Mouse (Mus musculus): ENCODE results near the gene Mnat1. TPM values are rescaled to one million over a fixed set of nuclear protein-coding genes. Genes with fewer than 3 reads are reported as not detected.

The Mnat1 gene
- polyA plus RNA-seq, 1 experiment: 30.9 TPM

DNA sequence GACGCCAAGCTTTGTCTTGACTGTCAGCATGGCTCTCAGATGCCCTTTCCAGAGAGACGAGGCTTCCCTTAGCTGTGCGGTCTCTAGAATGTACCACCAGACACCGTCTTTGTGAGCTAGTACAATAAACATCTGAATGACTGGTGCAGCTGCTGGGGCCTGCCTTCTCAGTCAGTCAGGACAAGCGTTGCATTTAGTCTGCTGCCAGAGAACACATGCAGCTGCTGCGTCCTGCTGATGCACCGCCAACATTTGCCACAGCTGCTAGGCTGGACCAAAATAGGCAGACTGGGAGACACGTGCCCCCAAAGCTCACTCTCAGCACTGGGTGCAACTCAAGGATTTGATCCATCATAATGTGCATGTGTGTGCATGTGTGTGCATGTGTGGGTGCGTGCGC lies 118.4 kb downstream of the Mnat1 start:
- Histone ChIP-seq H3K4me3 (ENCODE audit: insufficient read depth, poor library complexity, severe bottlenecking) (no peak overlapping the region), H3K36me3 (ENCODE audit: control insufficient read depth, insufficient read depth) (peaks cover 3% of the 10 kb centered on the region), H3K79me3 (ENCODE audit: low read depth) (no peaks in the 10 kb centered on the region), H3K27me3 (ENCODE audit: control insufficient read depth, insufficient read depth, insufficient read length) (no peaks in the 10 kb centered on the region), H3ac (ENCODE audit: control insufficient read depth, insufficient read length, low read depth) (no peak overlapping the region), H3K79me2 (ENCODE audit: control insufficient read depth, insufficient read depth) (no peaks in the 10 kb centered on the region)
- TF ChIP-seq FOSL1 (IDR thresholded peaks at IDR 0.05; ENCODE audit: insufficient read depth, low read length, poor library complexity, severe bottlenecking) (no peak), USF1 (IDR thresholded peaks at IDR 0.05; ENCODE audit: low read depth) (peak; percentile 78), MYOD1 (IDR thresholded peaks at IDR 0.05; ENCODE audit: control insufficient read depth, insufficient read length, low read depth) (peak; percentile 100), MAX (IDR thresholded peaks at IDR 0.05) (peak; percentile 66), CEBPB (IDR thresholded peaks at IDR 0.05; ENCODE audit: low read depth) (no peak), MYOG (IDR thresholded peaks at IDR 0.05; ENCODE audit: control insufficient read depth, extremely low read depth, insufficient read length) (no peak), CTCF (IDR thresholded peaks at IDR 0.05; ENCODE audit: control insufficient read depth, insufficient read depth, insufficient read length) (no peak)

- no peaks in the 10 kb centered on the region for H3K27me3 ChIP-seq (ENCODE audit: control insufficient read depth, insufficient read depth, insufficient read length)
Measured at GRCm38 (mm10) chr12:73245687-73246086, 122.2 kb downstream of the Mnat1 start.

GRCm38 (mm10) chr12:73255006-73255405 lies 131.5 kb downstream of the Mnat1 start:
- Histone ChIP-seq H3K79me2 (ENCODE audit: control insufficient read depth, insufficient read depth) (no peaks in the 10 kb centered on the region), H3K36me3 (ENCODE audit: control insufficient read depth, insufficient read depth) (no peaks in the 10 kb centered on the region), H3K79me3 (ENCODE audit: low read depth) (peaks cover 2% of the 10 kb centered on the region), H3K4me3 (ENCODE audit: insufficient read depth, poor library complexity, severe bottlenecking) (no peak overlapping the region), H3K27me3 (ENCODE audit: control insufficient read depth, insufficient read depth, insufficient read length) (no peaks in the 10 kb centered on the region), H3ac (ENCODE audit: control insufficient read depth, insufficient read length, low read depth) (no peak overlapping the region)
- TF ChIP-seq MYOG (IDR thresholded peaks at IDR 0.05; ENCODE audit: control insufficient read depth, extremely low read depth, insufficient read length): no peak
- TF ChIP-seq CTCF (IDR thresholded peaks at IDR 0.05; ENCODE audit: control insufficient read depth, insufficient read depth, insufficient read length): no peak
- TF ChIP-seq MYOD1 (IDR thresholded peaks at IDR 0.05; ENCODE audit: control insufficient read depth, insufficient read length, low read depth): no peak
- TF ChIP-seq USF1 (IDR thresholded peaks at IDR 0.05; ENCODE audit: low read depth): no peak
- no peak for TF ChIP-seq MAX (IDR thresholded peaks at IDR 0.05)
- TF ChIP-seq FOSL1 (IDR thresholded peaks at IDR 0.05; ENCODE audit: insufficient read depth, low read length, poor library complexity, severe bottlenecking): no peak
- no peak for TF ChIP-seq CEBPB (IDR thresholded peaks at IDR 0.05; ENCODE audit: low read depth)

More at GRCm38 (mm10) chr12:73245687-73246086, 122.2 kb downstream of the Mnat1 start:
- Histone ChIP-seq H3K79me2 (ENCODE audit: control insufficient read depth, insufficient read depth) (no peaks in the 10 kb centered on the region), H3K4me3 (ENCODE audit: insufficient read depth, poor library complexity, severe bottlenecking) (no peak overlapping the region), H3K36me3 (ENCODE audit: control insufficient read depth, insufficient read depth) (peaks cover 3% of the 10 kb centered on the region), H3K79me3 (ENCODE audit: low read depth) (no peaks in the 10 kb centered on the region), H3ac (ENCODE audit: control insufficient read depth, insufficient read length, low read depth) (no peak overlapping the region)
- TF ChIP-seq FOSL1 (IDR thresholded peaks at IDR 0.05; ENCODE audit: insufficient read depth, low read length, poor library complexity, severe bottlenecking): no peak
- no peak for TF ChIP-seq MYOD1 (IDR thresholded peaks at IDR 0.05; ENCODE audit: control insufficient read depth, insufficient read length, low read depth)

GRCm38 (mm10) chr12:73259269-73259668 lies 135.8 kb downstream of the Mnat1 start:
- Histone ChIP-seq H3K36me3 (ENCODE audit: control insufficient read depth, insufficient read depth) (no peaks in the 10 kb centered on the region), H3K79me2 (ENCODE audit: control insufficient read depth, insufficient read depth) (no peaks in the 10 kb centered on the region), H3K27me3 (ENCODE audit: control insufficient read depth, insufficient read depth, insufficient read length) (no peaks in the 10 kb centered on the region), H3K4me3 (ENCODE audit: insufficient read depth, poor library complexity, severe bottlenecking) (no peak overlapping the region), H3ac (ENCODE audit: control insufficient read depth, insufficient read length, low read depth) (no peak overlapping the region), H3K79me3 (ENCODE audit: low read depth) (peaks cover 6% of the 10 kb centered on the region)
- TF ChIP-seq FOSL1 (IDR thresholded peaks at IDR 0.05; ENCODE audit: insufficient read depth, low read length, poor library complexity, severe bottlenecking) (no peak), MYOG (IDR thresholded peaks at IDR 0.05; ENCODE audit: control insufficient read depth, extremely low read depth, insufficient read length) (no peak), MAX (IDR thresholded peaks at IDR 0.05) (no peak), CTCF (IDR thresholded peaks at IDR 0.05; ENCODE audit: control insufficient read depth, insufficient read depth, insufficient read length) (no peak), USF1 (IDR thresholded peaks at IDR 0.05; ENCODE audit: low read depth) (no peak), CEBPB (IDR thresholded peaks at IDR 0.05; ENCODE audit: low read depth) (no peak), MYOD1 (IDR thresholded peaks at IDR 0.05; ENCODE audit: control insufficient read depth, insufficient read length, low read depth) (no peak)

DNA sequence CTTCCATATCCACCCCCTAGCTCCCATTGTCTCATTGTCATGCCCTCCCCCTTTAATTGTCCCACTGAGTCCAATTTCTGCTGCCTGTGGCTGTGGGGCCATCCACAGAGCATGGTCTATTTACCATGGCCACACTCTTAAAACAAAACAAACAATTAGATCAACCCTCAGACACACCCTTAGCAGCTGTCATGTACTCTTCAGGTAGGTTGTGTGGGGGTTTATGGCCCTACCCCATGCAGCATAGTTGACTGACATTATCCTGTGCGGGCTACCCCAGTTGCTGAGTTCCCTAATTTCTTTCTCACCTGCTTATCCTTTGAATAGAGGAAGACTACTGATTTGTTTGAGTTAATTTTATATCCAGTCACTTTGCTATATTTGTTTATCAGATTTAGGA lies 136.8 kb downstream of the Mnat1 start:
- Histone ChIP-seq H3K36me3 (ENCODE audit: control insufficient read depth, insufficient read depth) (no peaks in the 10 kb centered on the region), H3K27me3 (ENCODE audit: control insufficient read depth, insufficient read depth, insufficient read length) (no peaks in the 10 kb centered on the region), H3K4me3 (ENCODE audit: insufficient read depth, poor library complexity, severe bottlenecking) (no peak overlapping the region), H3K79me2 (ENCODE audit: control insufficient read depth, insufficient read depth) (no peaks in the 10 kb centered on the region), H3K79me3 (ENCODE audit: low read depth) (peaks cover 6% of the 10 kb centered on the region), H3ac (ENCODE audit: control insufficient read depth, insufficient read length, low read depth) (no peak overlapping the region)
- no peak for TF ChIP-seq CEBPB (IDR thresholded peaks at IDR 0.05; ENCODE audit: low read depth)
- TF ChIP-seq MYOG (IDR thresholded peaks at IDR 0.05; ENCODE audit: control insufficient read depth, extremely low read depth, insufficient read length): no peak
- TF ChIP-seq MYOD1 (IDR thresholded peaks at IDR 0.05; ENCODE audit: control insufficient read depth, insufficient read length, low read depth): no peak
- no peak for TF ChIP-seq FOSL1 (IDR thresholded peaks at IDR 0.05; ENCODE audit: insufficient read depth, low read length, poor library complexity, severe bottlenecking)
- no peak for TF ChIP-seq USF1 (IDR thresholded peaks at IDR 0.05; ENCODE audit: low read depth)
- TF ChIP-seq CTCF (IDR thresholded peaks at IDR 0.05; ENCODE audit: control insufficient read depth, insufficient read depth, insufficient read length): no peak
- no peak for TF ChIP-seq MAX (IDR thresholded peaks at IDR 0.05)

DNA sequence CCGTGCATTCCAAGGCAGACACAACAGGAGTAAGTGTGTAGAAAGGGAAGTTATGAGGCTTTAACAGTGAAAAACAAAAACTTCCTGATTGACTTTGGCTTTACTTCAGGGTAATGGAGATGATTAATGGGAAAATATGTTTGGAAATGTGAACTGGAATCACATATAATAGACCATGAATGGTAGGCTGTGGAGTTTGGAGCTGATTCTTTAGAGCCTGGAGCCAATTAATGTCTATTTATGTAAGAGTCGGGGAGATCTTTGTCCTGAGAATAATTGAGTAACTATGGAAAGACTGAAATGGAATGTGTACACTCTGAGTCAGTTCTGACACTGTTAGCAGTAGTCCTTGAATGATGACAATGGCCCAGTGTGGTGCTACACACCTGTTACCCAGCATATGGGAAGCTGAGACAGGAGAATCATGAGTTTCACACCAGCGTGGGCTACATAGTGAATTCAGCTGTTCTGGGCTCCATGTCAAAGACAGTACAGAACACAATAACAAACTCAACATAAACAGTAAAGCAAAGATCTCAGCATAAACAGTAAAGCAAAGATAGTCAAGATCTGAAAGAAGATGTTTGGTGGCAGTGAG lies 142.0 kb downstream of the Mnat1 start:
- Histone ChIP-seq H3ac (ENCODE audit: control insufficient read depth, insufficient read length, low read depth) (no peak overlapping the region), H3K79me3 (ENCODE audit: low read depth) (peaks cover 2% of the 10 kb centered on the region), H3K27me3 (ENCODE audit: control insufficient read depth, insufficient read depth, insufficient read length) (no peaks in the 10 kb centered on the region), H3K79me2 (ENCODE audit: control insufficient read depth, insufficient read depth) (no peaks in the 10 kb centered on the region), H3K4me3 (ENCODE audit: insufficient read depth, poor library complexity, severe bottlenecking) (no peak overlapping the region), H3K36me3 (ENCODE audit: control insufficient read depth, insufficient read depth) (no peaks in the 10 kb centered on the region)
- TF ChIP-seq MAX (IDR thresholded peaks at IDR 0.05) (no peak), CTCF (IDR thresholded peaks at IDR 0.05; ENCODE audit: control insufficient read depth, insufficient read depth, insufficient read length) (no peak), FOSL1 (IDR thresholded peaks at IDR 0.05; ENCODE audit: insufficient read depth, low read length, poor library complexity, severe bottlenecking) (no peak), CEBPB (IDR thresholded peaks at IDR 0.05; ENCODE audit: low read depth) (no peak), MYOG (IDR thresholded peaks at IDR 0.05; ENCODE audit: control insufficient read depth, extremely low read depth, insufficient read length) (no peak), MYOD1 (IDR thresholded peaks at IDR 0.05; ENCODE audit: control insufficient read depth, insufficient read length, low read depth) (peak; percentile 72)

All from C2C12 (cell line).